Mouse (Mus musculus): Measurements from ENCODE around the gene Sox10. TPM values are rescaled to one million over a fixed set of nuclear protein-coding genes. Genes with fewer than 3 reads are reported as not detected.

Gene Sox10
- 10 to 100 TPM; 11.6 to 13.7 TPM for total RNA-seq (2021)
- long read RNA-seq, experiment 1, transcript Sox10-201 (4 exons, 2,713 nt): major isoform, 19 of 27 reads
- long read RNA-seq, experiment 1, partial matches to known transcripts: 1 of 27 reads
- long read RNA-seq, experiment 1, other reads (novel, unspliced or antisense): 7 of 27 reads
- long read RNA-seq, experiment 2, transcript Sox10-201 (4 exons, 2,713 nt): major isoform, 12 of 17 reads
- long read RNA-seq, experiment 2, partial matches to known transcripts: 0 of 17 reads
- long read RNA-seq, experiment 2, other reads (novel, unspliced or antisense): 5 of 17 reads

DNA sequence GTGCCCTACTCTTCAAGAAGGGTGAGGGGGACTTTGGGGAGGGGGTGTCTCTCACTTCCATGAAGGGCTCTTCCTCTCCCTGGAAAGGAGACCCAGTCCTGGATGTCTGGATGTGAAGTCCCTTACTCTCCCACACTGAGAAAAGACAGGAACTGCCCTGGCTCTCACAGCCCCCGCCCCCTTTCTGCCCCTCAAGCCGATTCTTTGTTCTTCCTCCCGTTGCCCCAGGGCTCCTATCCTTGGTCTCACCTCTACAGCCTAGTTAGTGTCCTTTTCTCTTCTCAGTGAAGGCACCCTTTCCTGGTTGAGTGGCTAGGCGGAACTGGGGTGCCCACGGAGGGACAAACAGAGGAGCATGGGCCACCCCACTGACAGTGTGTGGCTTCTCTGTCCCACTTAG is at the start of gene Sox10:
TSS of gene Sox10 (minus strand) at position 101 of the 400 bp plus-strand sequence.
- no peak for DNase-seq (ENCODE audit: low spot score in 2 of 2)

DNA sequence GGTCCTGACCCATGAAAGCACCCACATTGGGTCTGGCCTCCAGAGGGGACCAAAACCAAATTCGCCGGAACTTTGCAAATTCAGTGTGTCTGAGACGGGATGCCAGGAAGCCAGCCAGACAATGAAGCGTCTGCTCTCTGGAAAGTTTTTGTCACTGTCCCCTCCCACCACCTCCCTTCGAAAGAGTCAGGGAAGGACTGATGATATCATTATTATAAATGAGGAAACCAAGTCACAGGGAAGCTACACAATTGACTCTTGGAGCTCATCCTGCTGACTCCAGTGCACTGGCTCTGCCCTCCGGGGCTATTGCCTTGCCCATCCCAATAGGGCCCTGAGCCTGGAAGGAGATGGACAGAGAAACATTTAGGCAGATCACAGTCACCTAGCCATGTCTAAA is 48.6 kb upstream of the Sox10 start:
- DNase-seq (ENCODE audit: low spot score in 2 of 2): no peak

DNA sequence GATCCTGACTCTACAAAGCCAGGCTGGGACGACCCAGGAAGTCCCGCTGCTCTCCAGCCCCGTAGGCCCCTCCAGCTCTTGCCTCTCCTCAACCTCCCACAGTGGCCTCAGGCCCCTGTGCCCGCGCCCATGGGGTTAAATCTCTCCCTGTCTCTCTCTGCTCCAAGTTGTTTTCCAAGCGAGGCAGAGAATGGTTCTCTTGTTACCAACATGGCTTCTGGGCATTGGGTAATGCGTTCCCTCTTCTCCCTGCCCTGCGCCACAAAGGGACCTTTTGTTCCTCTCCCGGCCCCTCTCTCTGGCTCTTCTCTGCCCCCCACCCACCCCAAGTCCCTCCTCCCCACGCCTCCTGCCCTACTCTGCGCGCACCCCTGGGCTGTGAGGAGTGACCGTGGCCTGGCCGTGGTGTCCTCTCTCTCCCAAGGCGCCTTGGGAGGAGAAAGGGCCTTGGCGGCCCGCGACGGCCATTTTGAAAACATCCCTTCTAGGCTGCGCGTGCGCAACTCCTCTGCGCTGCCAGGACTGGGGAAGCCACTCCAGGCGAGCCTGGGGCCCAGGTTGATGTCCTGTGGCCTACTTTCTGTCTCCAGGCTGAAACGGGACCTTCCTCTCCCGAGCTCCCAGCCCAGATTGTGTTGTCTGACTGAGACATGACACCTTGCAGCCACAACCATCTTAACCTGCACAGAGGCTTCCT is 47.9 kb upstream of the Sox10 start:
- DNase-seq (ENCODE audit: low spot score in 2 of 2): no peak

DNA sequence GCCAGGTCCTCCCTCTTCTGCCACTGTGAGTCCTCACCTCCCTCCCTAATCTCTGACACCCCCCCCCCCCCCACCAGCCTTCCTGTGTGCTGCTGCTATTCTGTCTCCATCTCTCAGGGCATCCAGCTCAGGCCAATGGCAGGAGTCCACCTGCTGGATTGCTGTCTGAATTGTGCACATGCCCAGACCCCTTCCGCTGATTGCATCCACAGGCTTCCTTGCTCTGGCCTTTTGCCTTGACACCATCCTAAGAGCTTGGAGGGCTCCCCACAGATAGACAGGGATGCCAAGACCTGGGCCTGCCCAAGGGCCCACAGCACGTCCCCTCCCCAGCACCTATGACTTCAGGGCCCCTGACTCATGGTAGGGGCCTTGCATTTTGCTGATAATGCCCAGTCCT is 45.3 kb upstream of the Sox10 start:
- no peak for DNase-seq (ENCODE audit: low spot score in 2 of 2)

DNA sequence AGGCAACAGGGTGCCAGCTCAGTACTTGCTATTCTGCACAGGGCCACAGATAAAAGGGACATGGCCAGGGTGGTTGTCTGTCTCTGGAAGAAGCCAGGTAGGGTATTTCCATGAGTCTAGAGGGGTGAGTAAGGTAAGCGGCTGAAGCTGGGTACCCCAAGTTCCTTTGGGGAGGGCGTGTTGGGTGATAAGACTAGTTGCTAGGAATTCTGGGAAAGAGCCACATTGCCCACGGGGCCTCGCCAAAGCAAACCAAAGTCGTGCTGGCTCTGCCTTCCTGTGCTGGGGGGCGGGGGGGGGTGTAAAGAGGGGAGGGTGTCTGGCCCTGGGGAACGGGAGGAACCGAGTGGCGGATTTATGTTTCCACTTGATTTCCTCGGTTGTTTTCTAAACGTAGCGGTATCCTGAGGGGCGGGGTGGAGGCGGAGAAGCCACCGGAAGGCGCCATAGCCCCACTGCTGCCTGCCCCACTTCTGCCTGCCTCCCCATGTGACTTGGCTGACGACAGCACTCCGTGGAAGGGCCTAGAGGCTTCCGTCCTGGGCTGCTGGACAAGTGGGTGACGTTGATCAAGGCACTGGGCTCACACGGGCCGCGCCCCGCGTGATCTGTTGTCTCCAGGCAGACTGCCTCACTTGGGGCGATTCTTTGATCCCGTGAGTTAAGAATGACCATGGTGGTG is 43.9 kb upstream of the Sox10 start:
- no peak for DNase-seq (ENCODE audit: low spot score in 2 of 2)

DNA sequence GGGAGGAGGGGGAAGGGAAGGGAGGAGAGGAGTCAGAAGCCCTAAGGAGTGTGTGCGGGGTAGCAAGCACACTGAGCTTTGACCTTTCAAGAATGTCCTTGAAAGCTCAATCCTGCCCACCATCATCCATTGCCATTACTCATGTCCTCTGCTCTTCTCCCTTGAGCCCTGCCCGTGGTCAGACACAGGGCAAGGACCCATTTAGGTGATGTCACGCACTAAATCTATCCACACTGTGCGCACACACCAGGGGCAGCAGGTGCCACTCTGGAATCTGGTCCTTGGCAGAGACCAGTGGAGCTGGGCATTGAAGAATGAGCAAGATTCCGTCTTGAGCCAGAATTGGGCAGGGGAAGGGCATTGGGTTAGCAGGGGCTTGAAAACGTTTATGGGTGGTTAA is 43.2 kb upstream of the Sox10 start:
- DNase-seq (ENCODE audit: low spot score in 2 of 2): no peak

DNA sequence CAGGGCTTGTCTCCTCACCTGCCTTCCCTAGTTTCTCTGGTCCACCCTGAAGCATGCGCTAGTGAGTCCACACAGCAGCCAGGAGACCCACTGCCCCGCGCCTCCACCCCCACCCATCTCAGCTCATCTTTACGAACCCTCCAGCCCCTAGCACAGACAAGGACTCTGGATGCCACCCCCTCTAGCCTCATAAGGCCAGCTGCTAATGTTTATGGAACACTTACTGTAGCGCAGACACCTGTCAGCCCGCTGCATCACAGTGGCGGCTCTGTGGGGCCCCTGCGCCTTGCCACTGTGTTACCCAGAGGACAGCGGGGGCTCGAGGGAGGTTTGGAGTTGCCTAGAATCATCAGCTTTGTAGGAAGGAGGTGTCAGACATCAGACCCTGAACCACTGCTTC is 37.5 kb upstream of the Sox10 start:
- no peak for DNase-seq (ENCODE audit: low spot score in 2 of 2)

DNA sequence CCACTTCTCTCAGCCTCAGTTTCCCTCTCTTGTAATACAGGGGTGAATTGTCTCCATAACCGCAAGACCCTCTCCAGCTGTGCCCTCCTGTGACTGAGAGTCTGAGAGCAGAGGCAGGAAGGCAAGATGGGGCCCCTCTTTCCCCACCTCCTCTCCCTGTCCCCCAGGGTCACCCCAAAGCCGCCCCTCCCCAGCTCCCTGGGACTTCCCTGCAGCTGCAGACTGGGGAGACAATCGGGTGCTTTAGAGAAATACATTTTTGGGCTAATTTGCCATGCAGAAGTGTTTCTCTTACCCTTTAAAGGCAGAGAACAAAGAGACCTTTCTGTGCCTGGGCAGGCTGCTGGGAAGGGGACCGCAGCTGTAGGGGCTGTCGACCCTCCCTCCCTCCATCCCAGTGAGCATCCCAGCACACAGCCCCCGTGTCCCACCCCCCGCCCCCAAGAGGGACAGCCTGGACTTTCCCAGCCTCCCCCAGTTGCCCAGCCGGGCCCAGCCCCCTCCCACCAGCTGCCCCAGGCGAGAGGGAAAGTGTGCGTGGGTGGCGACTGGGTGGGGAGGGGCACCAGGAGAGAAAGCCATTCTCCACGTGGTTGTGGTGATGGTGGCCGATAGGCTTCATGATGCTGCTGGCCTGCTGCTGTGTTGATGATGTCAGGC is 36.6 kb upstream of the Sox10 start:
- DNase-seq (ENCODE audit: low spot score in 2 of 2): no peak

DNA sequence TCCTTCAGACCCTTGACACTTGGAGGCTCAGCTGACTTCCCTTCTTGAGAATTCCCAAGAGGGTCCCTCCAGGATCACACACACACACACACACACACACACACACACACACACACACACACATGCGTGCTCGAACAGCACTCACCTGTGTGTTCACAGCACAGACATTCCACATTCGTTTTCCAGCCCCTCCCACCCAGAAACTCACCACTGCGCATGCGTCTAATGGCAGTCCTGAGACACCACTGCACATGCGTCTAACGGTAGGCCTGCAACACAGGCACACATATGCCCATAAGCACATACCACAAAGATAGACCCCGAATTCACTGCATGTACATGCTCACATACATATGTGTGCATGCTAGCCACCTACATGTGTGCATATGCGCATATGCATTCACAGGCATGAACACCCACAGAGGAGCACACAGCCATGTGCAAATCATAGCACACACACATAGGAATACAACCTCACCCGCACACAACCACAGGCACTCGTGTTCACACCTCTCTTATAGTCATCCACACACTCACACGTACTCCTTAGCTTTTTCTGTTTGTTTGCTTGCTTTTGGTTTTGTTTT is 34.4 kb upstream of the Sox10 start:
- no peak for DNase-seq (ENCODE audit: low spot score in 2 of 2)

DNA sequence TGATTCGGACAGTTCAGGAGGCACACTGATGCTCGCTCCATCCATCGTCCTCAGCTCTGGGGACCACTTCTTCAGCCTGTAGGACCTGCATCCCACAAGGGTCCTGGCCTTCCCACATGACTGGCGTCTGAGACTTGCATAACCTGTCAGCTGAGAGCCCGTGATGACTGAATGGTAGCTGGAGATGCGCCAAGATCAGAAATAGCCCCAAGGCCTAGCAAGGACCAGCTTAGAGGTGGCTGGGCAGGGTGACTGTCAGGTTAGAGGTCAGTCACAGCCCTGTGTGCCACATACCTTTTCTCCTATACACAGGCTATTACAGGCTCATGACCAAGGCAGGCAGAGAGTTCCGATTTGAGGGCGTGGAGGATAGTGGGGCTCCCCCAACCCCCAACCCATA is 30.5 kb upstream of the Sox10 start:
- DNase-seq (ENCODE audit: low spot score in 2 of 2): no peak

DNA sequence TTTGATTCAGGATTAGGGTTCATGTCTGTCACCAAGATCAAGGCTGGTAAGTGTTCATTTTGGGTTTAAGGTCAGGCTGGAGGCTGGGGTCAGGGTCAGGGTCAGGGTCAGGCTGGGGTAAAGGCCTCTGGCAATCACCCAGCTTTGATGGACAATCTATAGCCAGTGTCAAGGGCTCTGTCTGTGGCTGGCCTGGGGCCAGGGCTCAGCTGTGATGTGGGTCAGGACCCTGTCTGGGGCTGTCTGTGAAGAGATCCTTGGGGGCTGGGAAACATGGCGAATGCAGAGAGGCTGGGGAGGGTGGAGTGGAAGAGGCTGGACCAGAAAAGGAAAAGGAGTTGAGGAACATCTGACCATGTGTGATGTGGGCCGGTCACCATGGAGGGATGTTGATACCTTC is 29.9 kb upstream of the Sox10 start:
- no peak for DNase-seq (ENCODE audit: low spot score in 2 of 2)

DNA sequence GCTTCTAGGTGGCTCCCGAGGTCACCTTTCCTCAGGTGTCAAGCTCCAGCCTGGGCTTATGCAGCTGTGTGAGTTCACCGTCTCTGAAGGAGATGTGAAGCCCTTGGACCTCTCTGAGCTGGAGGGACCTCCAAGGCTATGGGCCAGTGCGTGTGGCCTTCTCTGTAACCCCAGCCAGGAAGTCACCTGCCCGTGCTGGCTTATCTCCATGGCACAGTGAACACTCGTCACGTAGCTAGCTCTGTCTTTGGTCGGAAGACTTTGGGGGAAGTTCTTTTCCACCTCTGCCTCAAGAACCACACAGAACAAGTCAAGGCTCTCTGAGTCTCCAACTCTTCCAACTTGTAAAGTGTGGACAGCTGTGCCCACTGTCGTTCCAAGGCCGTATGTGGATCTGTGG is 29.0 kb upstream of the Sox10 start:
- no peak for DNase-seq (ENCODE audit: low spot score in 2 of 2)

DNA sequence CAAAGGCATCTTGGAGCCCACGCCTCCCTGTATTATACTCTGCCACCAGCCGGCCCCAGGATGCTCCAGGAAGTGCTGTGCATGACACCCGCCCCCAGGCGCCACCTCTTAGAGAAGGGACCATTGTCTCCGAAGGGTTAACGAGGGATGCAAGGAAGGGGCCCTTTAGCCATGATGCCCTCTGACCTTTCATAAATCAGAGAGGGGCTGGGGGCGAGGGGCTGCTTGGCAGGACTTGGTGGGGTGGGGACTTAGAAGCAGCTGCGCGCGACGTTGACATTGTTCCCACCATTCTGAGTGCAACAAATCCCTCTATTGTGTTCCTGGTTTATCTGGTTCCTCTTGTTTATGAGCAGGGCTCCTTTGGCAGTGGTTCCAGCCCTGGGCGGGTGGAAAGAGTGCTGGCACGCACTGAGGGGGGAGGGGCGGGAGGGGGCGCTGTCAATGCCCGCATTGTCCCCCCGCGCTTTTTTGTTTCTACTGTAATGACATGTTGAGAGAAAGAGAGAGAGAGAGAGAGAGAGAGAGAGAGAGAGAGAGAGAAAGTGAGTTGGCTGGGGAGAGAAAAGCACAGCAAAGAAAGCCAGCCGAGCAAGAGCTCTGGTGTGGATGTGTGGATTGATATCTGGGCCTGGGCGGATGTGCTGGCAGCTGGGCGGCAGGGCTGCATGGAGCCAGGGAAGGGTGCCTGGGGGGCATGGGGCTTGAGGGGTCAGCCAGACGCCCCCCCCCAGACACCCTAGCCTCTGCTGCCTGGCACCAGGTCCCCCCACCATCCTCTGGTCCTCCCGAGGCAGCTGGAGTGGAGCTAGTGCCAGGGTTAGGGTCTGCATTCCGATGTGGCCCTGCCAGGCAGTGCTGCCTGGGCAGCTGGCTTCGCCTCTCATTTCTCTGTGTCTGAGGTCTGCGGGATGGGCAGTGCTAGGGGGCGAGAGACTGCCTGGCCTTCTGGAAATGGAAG is 28.1 kb upstream of the Sox10 start:
- DNase-seq (ENCODE audit: low spot score in 2 of 2): peak in 1 of 2 experiments; percentile 63

DNA sequence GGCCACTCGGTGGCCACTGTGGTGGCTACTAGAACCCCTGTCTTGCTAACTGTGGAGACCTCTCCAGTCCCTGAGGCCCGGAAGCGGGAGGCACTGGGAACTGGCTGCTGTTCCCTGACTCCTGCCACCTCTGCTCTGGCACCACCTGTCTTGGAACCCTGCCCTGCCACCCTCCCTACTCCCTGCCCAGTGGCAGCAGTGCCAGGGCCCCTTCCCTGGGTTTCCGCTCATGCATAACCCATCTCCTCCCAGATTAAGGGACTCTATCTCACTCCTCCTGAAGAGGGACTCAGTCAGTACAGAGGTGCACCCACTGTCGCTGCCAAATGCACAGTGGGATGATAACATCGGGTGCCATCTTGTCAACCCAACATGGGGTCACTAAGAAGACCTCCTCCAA is 27.4 kb upstream of the Sox10 start:
- no peak for DNase-seq (ENCODE audit: low spot score in 2 of 2)

DNA sequence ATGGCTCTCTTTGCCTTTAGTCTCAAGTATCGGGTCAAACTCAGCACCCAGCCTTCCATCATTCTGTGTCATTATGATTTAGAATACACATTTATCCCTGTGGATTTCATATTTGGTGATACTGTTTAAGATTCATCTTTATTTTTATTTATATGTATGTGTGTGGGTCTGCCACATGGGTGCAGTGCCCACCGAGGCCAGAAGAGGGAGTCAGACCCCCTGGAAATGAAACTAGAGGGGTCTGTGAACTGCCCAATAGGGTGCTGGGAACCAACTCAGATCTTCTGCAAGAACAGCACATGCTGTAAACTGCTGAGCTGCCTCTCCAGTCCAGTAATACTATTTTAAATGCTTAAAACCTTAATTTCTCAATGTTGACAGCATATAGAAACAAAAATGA is 26.4 kb upstream of the Sox10 start:
- DNase-seq (ENCODE audit: low spot score in 2 of 2): no peak

DNA sequence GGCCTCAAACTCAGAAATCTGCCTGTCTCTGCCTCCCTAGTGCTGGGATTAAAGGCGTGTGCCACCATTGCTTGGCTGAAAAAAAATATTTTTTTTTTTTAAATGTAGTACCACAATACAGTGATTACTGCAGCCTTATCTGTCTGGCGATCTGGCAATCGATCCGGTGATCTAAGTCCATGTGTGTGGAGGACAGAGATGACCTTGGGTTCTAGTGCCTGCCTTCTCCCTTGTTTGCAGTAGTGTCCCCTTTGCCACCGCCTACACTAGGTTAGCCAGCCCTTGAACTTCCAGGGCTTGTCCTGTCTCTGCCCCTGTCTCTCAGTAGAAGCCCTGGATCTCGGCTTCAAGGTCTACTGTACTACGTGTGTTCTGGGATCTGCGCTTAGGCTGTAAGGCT is 22.8 kb upstream of the Sox10 start:
- no peak for DNase-seq (ENCODE audit: low spot score in 2 of 2)

DNA sequence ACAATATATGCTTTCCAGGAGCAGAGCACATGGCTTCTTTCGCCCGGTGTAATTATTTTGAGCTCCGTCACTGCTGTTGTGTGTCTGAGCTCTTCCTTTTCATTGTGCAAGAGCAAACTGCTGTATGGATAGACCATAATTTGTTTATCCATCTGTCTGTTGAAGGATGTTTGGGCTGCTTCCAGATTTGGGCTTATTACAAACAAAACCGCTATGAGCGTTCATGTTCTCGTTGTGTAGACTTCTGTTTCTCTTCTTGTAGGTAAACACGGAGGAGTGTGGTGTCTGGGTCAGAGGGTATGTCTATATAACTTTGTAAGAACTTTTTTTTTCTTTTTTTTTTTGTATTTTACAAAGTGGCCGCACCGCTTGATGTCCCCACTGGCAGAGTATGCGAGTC is 20.2 kb upstream of the Sox10 start:
- DNase-seq (ENCODE audit: low spot score in 2 of 2): no peak

DNA sequence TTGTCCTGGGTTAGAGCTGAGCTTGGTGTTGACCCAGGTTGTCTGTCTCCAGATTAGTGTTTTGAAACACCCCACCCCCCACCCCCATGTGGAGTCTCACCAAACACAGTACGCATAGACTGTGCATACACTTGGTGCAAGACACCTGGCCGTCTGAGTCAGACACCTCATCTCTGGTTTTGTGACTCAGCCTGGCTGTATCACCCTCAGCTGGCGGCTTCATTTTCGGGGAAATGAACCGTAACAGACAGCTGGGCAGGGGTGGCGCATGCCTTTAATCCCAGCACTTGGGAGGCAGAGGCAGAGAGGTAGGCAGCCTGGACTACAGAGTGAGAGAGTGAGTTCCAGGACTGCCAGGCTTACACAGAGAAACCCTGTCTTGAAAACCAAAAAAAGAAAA is 11.9 kb upstream of the Sox10 start:
- no peak for DNase-seq (ENCODE audit: low spot score in 2 of 2)

DNA sequence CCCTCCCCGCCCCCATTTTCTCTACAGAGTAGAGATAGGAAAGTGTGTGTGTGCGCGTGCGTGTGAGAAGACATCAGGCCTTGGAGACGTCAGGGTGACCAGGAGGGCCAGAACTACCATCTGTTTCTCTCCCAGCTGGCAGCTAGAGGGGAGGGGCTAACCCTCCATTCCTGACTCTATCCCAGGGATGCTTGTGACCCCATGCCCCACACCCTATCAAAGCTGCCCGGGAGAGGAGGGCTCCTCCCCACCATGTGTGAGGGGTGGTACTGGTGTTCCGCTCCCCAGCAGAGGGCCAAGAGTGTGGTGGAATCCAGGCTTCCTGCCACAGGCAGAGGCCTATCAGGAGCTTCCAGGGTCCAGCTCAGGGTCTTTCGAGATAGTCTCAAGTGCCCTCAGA is 1.7 kb upstream of the Sox10 start:
- DNase-seq (ENCODE audit: low spot score in 2 of 2): no peak

DNA sequence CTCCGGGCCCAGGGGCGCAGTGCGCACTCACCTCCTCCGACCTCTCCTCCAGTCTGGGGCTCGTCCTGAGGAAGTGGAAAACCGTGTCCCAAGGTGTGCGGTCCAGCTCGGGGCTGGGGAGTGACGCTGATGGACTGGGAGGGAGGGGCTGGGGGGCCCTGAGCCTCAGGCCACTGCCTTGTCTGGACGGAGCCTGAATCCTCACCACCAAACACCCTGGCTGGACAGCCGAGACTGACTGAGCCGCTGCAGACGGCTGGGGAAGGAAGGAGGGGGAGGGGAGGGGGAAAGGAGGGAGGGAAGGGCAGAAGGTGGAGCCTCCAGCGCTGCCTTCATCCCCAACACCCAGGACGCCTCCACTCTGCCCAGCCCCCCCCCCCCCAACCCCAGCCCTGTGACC is 789 bp downstream of the Sox10 start:
- DNase-seq (ENCODE audit: low spot score in 2 of 2): no peak
